Mouse (Mus musculus): ENCODE measurements at regions not wholly inside any gene's neighbourhood (a gene's known extent, or its start where the extent isn't known, plus 50 kb on each side); places are given as distances from the start of the nearest gene placed in this dataset.

DNA sequence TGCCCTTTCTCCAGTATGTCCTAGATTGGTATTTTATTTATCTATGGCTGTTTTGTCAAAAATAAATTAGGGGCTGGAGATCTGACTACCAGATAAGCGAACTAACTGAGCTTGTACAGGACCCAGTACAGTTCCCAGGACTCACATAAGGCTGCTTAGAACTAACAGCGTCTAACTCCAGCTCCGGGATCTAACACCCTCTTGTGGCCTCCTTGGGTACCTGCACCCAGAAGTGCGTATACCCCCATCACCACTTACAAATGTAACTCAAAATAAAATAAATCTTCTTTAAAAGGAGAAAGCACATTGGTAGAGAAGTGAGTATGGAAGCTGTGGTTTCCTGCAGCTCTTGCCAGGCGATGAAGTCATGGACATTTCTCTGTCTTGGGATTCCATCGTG lies 82.9 kb downstream of the Gm4791 start:
- no peak overlapping the region for H3K9ac ChIP-seq (ENCODE audit: low read depth, low read length)
- no peaks in the 10 kb centered on the region for H3K4me1 ChIP-seq (ENCODE audit: control insufficient read depth, insufficient read depth, low read length)
- no peaks in the 10 kb centered on the region for H3K36me3 ChIP-seq (ENCODE audit: control insufficient read depth, insufficient read depth, low read length)
- TF ChIP-seq EP300 (IDR thresholded peaks at IDR 0.05; ENCODE audit: insufficient read depth, low read depth, low read length) = no peak
- TF ChIP-seq POLR2A (IDR thresholded peaks at IDR 0.05; ENCODE audit: insufficient read depth, low read depth, low read length) = no peak
- TF ChIP-seq CTCF (IDR thresholded peaks at IDR 0.05) = no peak
- H3K27me3 ChIP-seq (ENCODE audit: control insufficient read depth, insufficient read depth, low read length) = no peaks in the 10 kb centered on the region
- WGBS = 93% methylated on average over 6 of the region's 6 CpGs
- no peaks in the 10 kb centered on the region for H3K79me2 ChIP-seq (replicated peaks; ENCODE audit: control insufficient read depth, insufficient read depth, low read length)
- H3K4me3 ChIP-seq = no peak overlapping the region
- intact Hi-C loops (cut with DNase I) = no loop called here
- no peak for DNase-seq
- H3K27ac ChIP-seq = no peak overlapping the region

GRCm38 (mm10) chr9:47091796-47092195 lies 93.3 kb downstream of the Gm4791 start:
- Histone ChIP-seq H3K9ac (ENCODE audit: low read depth, low read length) (no peak overlapping the region), H3K36me3 (ENCODE audit: control insufficient read depth, insufficient read depth, low read length) (no peaks in the 10 kb centered on the region), H3K4me3 (no peak overlapping the region), H3K4me1 (ENCODE audit: control insufficient read depth, insufficient read depth, low read length) (no peaks in the 10 kb centered on the region), H3K27me3 (ENCODE audit: control insufficient read depth, insufficient read depth, low read length) (no peaks in the 10 kb centered on the region), H3K27ac (no peak overlapping the region), H3K79me2 (replicated peaks; ENCODE audit: control insufficient read depth, insufficient read depth, low read length) (no peaks in the 10 kb centered on the region)
- WGBS = 82% methylated on average over 10 of the region's 10 CpGs
- no peak for DNase-seq
- intact Hi-C loops (cut with DNase I) = no loop called here
- TF ChIP-seq EP300 (IDR thresholded peaks at IDR 0.05; ENCODE audit: insufficient read depth, low read depth, low read length) (no peak), CTCF (IDR thresholded peaks at IDR 0.05) (no peak), POLR2A (IDR thresholded peaks at IDR 0.05; ENCODE audit: insufficient read depth, low read depth, low read length) (no peak)

GRCm38 (mm10) chr9:47095656-47096055 lies 97.1 kb downstream of the Gm4791 start:
- intact Hi-C loops (cut with DNase I) = no loop called here
- TF ChIP-seq POLR2A (IDR thresholded peaks at IDR 0.05; ENCODE audit: insufficient read depth, low read depth, low read length) (no peak), EP300 (IDR thresholded peaks at IDR 0.05; ENCODE audit: insufficient read depth, low read depth, low read length) (no peak), CTCF (IDR thresholded peaks at IDR 0.05) (no peak)
- H3K27me3 ChIP-seq (ENCODE audit: control insufficient read depth, insufficient read depth, low read length) = no peaks in the 10 kb centered on the region
- H3K79me2 ChIP-seq (replicated peaks; ENCODE audit: control insufficient read depth, insufficient read depth, low read length) = no peaks in the 10 kb centered on the region
- H3K4me3 ChIP-seq = no peak overlapping the region
- no peak for DNase-seq
- WGBS = 79% methylated on average over 4 of the region's 4 CpGs
- no peak overlapping the region for H3K9ac ChIP-seq (ENCODE audit: low read depth, low read length)
- no peak overlapping the region for H3K27ac ChIP-seq
- no peaks in the 10 kb centered on the region for H3K36me3 ChIP-seq (ENCODE audit: control insufficient read depth, insufficient read depth, low read length)
- H3K4me1 ChIP-seq (ENCODE audit: control insufficient read depth, insufficient read depth, low read length) = no peaks in the 10 kb centered on the region

- TF ChIP-seq POLR2A (IDR thresholded peaks at IDR 0.05; ENCODE audit: insufficient read depth, low read depth, low read length) (no peak), CTCF (IDR thresholded peaks at IDR 0.05) (no peak), EP300 (IDR thresholded peaks at IDR 0.05; ENCODE audit: insufficient read depth, low read depth, low read length) (no peak)
- H3K36me3 ChIP-seq (ENCODE audit: control insufficient read depth, insufficient read depth, low read length) = no peaks in the 10 kb centered on the region
Observed at GRCm38 (mm10) chr9:47103316-47103715, 104.8 kb downstream of the Gm4791 start.

GRCm38 (mm10) chr9:47103966-47104365 lies 105.4 kb downstream of the Gm4791 start:
- intact Hi-C loops (cut with DNase I) = no loop called here
- H3K9ac ChIP-seq (ENCODE audit: low read depth, low read length) = no peak overlapping the region
- no peak for DNase-seq
- no peaks in the 10 kb centered on the region for H3K4me1 ChIP-seq (ENCODE audit: control insufficient read depth, insufficient read depth, low read length)
- no peak overlapping the region for H3K27ac ChIP-seq
- WGBS = 84% methylated on average over 5 of the region's 5 CpGs
- H3K36me3 ChIP-seq (ENCODE audit: control insufficient read depth, insufficient read depth, low read length) = no peaks in the 10 kb centered on the region
- no peak for TF ChIP-seq CTCF (IDR thresholded peaks at IDR 0.05)
- no peak for TF ChIP-seq POLR2A (IDR thresholded peaks at IDR 0.05; ENCODE audit: insufficient read depth, low read depth, low read length)
- TF ChIP-seq EP300 (IDR thresholded peaks at IDR 0.05; ENCODE audit: insufficient read depth, low read depth, low read length) = no peak
- no peak overlapping the region for H3K4me3 ChIP-seq
- H3K27me3 ChIP-seq (ENCODE audit: control insufficient read depth, insufficient read depth, low read length) = no peaks in the 10 kb centered on the region
- H3K79me2 ChIP-seq (replicated peaks; ENCODE audit: control insufficient read depth, insufficient read depth, low read length) = no peaks in the 10 kb centered on the region

More at GRCm38 (mm10) chr9:47103316-47103715, 104.8 kb downstream of the Gm4791 start:
- H3K79me2 ChIP-seq (replicated peaks; ENCODE audit: control insufficient read depth, insufficient read depth, low read length) = no peaks in the 10 kb centered on the region
- 72% methylated on average over 3 of the region's 3 CpGs for WGBS
- no peaks in the 10 kb centered on the region for H3K4me1 ChIP-seq (ENCODE audit: control insufficient read depth, insufficient read depth, low read length)
- no peak overlapping the region for H3K9ac ChIP-seq (ENCODE audit: low read depth, low read length)
- no peak overlapping the region for H3K4me3 ChIP-seq
- no peaks in the 10 kb centered on the region for H3K27me3 ChIP-seq (ENCODE audit: control insufficient read depth, insufficient read depth, low read length)
- no peak for DNase-seq
- intact Hi-C loops (cut with DNase I) = no loop called here
- H3K27ac ChIP-seq = no peak overlapping the region

GRCm38 (mm10) chr9:47108096-47108495 lies 109.6 kb downstream of the Gm4791 start:
- 33% methylated on average over 5 of the region's 5 CpGs for WGBS
- no peak overlapping the region for H3K9ac ChIP-seq (ENCODE audit: low read depth, low read length)
- intact Hi-C loops (cut with DNase I) = no loop called here
- no peak overlapping the region for H3K4me3 ChIP-seq
- no peaks in the 10 kb centered on the region for H3K79me2 ChIP-seq (replicated peaks; ENCODE audit: control insufficient read depth, insufficient read depth, low read length)
- H3K27ac ChIP-seq = no peak overlapping the region
- no peak for DNase-seq
- no peaks in the 10 kb centered on the region for H3K36me3 ChIP-seq (ENCODE audit: control insufficient read depth, insufficient read depth, low read length)
- H3K4me1 ChIP-seq (ENCODE audit: control insufficient read depth, insufficient read depth, low read length) = no peaks in the 10 kb centered on the region
- H3K27me3 ChIP-seq (ENCODE audit: control insufficient read depth, insufficient read depth, low read length) = no peaks in the 10 kb centered on the region
- TF ChIP-seq POLR2A (IDR thresholded peaks at IDR 0.05; ENCODE audit: insufficient read depth, low read depth, low read length) (no peak), CTCF (IDR thresholded peaks at IDR 0.05) (no peak), EP300 (IDR thresholded peaks at IDR 0.05; ENCODE audit: insufficient read depth, low read depth, low read length) (no peak)

All from heart, adult 2 months (tissue).